Mouse (Mus musculus): ENCODE data around the gene Rpap3. TPM values are rescaled to one million over a fixed set of nuclear protein-coding genes. Genes with fewer than 3 reads are reported as not detected.

Gene Rpap3
- total RNA-seq, 4 experiments from 2014 or later, result 13.4 to 17.9 (median 15.3) TPM

GRCm38 (mm10) chr15:97730365-97730764, 24.7 kb upstream of the Rpap3 start:
- DNase-seq (ENCODE audit: low spot score), result no peak

DNA sequence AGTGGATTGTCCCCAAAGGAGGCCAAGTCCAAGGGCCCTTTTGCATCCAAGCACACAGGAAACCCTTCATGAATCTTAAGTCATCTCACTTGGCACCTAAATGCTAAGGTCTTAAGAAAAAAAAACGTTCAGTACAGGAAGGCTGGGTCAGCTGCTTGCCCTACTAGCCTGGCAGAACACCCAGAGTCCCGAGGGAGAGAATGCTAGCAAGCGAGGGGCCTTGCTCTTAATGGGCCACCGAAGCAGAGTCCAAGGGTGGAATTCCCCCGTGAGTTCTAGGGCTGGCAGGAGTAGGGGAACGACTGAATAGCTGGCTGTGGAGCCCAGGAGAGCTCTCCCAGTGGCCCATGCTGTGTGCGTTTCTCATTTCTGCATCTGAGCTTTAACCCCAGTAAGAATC, 23.2 kb upstream of the Rpap3 start:
- no peak for DNase-seq (ENCODE audit: low spot score)

GRCm38 (mm10) chr15:97728394-97728793, 22.8 kb upstream of the Rpap3 start:
- no peak for DNase-seq (ENCODE audit: low spot score)

DNA sequence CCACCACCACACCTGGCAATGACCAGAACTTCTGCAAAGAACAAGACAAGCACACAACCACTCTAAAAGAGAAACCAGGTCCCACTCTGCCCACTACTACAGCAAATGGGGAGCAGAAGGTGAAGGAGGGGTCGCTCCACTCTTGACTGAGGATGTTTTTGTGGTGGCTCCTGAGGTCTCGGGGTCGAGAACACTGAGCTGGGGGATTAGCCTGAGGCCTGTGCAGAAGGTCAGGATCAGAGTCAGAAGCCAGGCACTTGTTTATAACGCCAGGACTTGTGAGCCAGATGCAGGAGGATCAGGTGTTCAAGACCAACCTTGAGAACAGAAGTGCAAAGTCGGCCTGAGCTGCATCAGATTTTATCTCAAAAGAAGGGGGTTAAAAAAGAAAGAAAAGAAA, 21.9 kb upstream of the Rpap3 start:
- DNase-seq (ENCODE audit: low spot score), result no peak

DNA sequence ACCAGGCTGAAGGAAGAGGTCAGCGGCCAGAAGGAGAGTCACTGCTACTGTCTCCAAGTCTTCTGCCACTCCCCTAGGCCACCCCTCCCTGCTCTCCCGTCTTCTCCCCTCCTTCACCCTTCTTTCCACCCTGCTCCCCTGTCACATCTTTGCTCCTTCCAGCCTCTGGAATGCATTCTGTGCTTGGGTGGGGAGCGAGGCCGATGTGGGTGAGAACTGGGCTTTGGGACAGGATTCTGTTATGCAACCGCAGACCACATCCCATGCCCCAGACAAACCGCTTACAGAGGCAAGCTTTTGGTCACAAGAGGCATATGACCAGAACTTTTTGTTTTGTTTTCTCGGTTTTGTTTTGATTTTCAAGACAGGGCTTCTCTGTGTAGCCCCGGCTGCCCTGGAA, 21.4 kb upstream of the Rpap3 start:
- DNase-seq (ENCODE audit: low spot score), result no peak

DNA sequence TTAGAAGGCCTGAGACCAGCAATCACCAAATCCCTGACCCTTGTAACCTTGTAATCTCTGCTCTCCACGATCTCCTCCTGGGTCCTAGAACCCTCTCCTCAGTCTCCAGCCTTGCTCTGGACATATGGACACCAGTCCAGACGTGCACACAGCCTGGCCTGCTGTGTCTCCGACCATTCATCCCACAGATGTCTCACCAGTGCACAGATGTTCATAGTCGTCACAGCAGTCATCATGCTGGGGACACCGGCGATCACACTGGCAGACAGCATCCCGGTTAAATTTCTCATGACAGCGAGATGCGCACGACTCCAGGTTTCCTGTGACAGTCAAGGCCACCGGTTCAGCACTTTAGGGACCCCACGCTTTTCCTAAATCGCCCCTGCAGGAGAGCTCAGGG, 20.7 kb upstream of the Rpap3 start:
- no peak for DNase-seq (ENCODE audit: low spot score)

GRCm38 (mm10) chr15:97725198-97725785, 19.7 kb upstream of the Rpap3 start:
- no peak for DNase-seq (ENCODE audit: low spot score)

DNA sequence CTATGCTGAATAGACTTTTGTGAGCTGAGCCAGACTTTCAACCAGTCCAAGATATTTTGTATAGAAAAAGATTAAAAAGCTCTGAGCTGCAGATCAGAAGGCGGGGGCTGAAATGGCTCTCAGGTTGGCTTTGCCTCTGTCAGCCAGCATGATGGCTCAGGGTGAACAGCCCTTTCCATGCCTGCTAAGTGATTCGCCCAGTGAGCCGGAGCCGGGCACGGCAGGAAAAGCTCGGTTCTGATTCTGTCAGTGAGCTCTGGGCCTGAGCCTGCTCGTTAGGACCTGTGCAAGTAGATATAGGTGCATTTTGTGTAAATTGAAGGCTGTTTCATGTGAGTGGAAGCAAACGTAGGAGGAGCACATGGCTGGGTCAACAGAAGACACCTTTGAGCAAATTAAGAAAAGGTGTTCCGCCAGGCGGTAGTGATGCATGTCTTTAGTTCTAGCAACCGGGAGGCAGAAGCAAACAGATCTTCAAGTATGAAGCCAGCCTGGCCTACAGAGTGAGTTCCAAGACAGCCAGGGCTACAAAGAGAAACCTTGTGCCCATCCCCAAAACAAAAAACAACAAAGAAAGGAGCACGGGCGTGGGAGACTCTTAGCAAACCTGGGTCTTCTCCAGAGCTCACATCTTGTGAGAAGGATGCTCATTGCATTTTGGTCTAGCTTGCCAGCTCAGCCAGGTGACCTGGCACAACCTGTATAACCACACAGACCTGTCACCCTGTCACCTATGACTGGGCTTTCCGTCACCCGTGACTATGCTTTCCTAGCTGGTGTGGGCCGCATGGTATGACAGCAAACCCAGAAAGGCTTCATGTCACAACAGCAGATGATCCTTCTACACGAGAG, 18.9 kb upstream of the Rpap3 start:
- no peak for DNase-seq (ENCODE audit: low spot score)

GRCm38 (mm10) chr15:97723536-97724345, 18.1 kb upstream of the Rpap3 start:
- DNase-seq (ENCODE audit: low spot score), result no peak

DNA sequence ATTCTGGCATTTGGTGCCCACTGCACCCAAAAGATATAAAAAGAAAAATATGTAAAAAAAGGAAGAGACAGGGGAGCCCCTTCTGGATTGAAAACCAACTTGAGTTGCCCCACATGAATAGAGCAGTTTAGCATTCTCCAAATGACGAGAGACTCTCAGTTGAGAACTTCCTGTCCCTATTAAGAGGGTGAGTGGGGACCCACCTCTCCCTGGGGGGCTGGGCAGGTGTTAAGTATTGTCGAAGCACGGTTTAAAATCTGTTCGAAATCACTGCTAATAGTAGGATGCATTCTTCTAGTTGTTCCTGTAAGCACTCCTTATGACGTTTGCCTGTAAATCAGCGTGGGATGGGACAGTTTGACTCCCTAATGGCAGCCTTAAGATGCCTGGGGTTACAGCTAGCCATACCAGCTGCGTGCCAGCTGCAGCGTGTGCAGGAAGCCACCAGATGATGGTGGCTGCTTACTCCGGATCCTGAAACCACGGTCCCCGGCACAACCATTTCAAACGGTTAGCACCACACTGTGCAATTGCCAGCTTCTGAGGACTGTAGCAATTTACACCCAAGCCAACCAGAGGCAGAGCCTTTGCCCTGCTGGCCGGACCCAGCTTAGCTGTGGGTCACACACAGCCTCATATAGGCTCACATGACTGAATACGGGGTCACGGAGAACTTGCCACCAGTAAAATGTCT, 15.5 kb upstream of the Rpap3 start:
- no peak for DNase-seq (ENCODE audit: low spot score)

- DNase-seq (ENCODE audit: low spot score), result peak; percentile 59
Observed at GRCm38 (mm10) chr15:97720026-97720675, 14.5 kb upstream of the Rpap3 start.

GRCm38 (mm10) chr15:97719494-97719893, 13.9 kb upstream of the Rpap3 start:
- no peak for DNase-seq (ENCODE audit: low spot score)

GRCm38 (mm10) chr15:97718535-97719155, 13.0 kb upstream of the Rpap3 start:
- DNase-seq (ENCODE audit: low spot score), result no peak

DNA sequence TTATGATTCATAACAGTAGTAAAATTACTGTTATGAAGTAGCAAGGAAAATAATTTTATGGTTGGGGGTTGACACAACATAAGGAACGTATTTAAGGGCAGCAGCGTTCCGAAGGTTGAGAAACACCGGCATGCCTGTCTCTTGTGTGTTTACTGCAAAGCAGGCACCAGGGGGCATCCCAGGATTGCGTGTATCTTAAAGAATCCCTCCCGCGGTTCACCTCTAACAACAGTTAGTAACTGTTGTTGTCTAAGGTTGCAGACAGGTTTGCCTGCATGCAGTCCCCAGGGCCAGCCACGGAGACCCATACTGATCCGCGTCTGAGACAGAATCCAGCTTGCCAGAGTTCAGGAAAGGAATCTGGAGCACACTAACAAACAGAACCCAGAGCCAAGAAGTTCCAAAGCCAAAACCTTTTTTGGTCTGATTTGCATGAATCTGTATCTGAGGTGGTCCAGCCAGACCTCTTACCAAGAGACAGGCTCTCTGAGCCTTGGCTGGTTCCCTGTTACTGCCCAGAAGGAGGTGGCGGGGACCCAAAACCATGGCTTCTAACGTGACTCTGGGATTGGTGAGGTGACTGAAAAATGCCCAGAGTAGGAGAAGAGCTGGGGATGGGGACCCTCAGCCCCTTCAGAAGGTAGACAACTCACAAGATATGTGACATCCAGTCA, 12.4 kb upstream of the Rpap3 start:
- DNase-seq (ENCODE audit: low spot score), result no peak

- DNase-seq (ENCODE audit: low spot score), result no peak
Observed at GRCm38 (mm10) chr15:97716782-97717181, 11.2 kb upstream of the Rpap3 start.

DNA sequence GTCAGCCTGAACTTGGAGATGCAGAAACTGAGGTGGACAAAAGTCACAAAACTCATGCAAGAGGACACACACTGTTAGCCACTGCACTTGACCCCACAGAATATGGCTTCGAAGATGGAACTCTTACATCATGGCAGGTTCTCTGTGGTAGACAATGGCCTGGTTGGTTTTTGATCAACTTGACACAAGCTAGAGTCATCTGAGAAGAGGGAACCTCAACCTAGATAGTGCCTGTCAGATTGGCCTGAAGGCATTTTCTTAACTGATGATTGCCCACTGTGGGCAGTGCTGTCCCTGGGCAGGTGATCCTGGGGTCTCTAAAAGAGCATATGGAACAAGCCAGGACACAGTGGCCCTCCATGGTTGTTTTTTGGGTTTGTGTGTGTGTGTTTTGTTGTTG, 10.1 kb upstream of the Rpap3 start:
- no peak for DNase-seq (ENCODE audit: low spot score)

DNA sequence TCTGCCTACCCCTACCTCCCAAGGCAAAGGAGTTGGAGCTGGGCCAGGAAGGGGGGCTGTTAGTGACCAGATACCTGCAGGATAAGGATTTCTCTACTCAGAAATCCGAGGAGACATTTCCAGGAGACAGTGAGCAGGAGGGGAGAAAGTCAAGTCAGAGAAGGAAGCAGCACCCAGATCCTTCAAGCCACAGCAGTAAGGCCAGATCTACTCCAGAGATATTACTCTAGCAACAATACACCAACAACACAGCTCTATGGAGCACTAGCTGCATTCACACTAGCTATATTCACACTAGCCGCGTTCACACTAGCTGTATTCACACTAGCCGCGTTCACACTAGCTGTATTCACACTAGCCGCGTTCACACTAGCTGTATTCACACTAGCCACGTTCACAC, 9.5 kb upstream of the Rpap3 start:
- no peak for DNase-seq (ENCODE audit: low spot score)

DNA sequence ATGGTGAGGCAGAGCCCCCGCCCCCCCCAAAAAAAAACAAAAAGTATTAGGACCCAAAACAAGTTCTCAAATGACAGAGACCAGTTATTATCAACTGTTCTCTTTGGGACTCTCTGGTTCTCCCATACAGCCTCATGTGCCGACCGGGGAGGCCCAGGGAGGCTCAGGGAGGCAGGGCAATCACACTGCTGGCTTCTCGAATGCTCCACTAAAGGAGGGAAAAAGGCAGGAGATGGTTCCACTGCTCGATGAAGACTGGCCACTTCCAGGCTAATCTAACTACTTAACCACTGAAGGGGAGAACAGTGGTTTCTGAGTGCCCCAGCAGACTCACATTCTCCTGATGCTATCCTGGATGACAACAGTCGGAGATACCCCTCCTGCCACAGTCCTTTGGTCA, 6.9 kb upstream of the Rpap3 start:
- DNase-seq (ENCODE audit: low spot score), result no peak

DNA sequence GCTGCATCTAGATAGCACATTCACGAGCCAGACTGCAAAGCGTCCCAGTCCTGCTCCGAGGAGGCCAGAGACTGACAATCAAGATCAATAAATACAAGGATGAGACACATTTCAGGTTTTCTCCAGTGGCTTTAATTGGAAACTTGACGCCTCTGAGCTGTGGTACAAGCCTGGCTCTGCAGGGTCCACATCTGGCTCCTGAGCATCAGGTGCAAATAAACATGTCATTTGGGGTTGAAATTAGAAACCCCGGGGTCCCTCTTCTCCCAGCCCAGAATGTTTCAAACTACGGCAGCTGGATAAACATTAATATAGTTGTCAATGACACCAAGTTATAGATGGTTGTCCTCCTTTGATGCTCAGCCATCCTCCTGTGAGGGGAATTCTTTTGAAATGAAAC, 5.3 kb upstream of the Rpap3 start:
- DNase-seq (ENCODE audit: low spot score), result no peak

GRCm38 (mm10) chr15:97696616-97697015, 9.0 kb downstream of the Rpap3 start:
- DNase-seq (ENCODE audit: low spot score), result no peak

Measured in heart, adult 8-10 months (tissue).